Mouse (Mus musculus): ENCODE data around the gene Neurl1b. TPM values are rescaled to one million over a fixed set of nuclear protein-coding genes. Genes with fewer than 3 reads are reported as not detected.

Gene Neurl1b
- total and polyA plus RNA-seq, 3 experiments, result 0.12 to 0.28 TPM; not detected in 1

- TF ChIP-seq KAT2A (conservative IDR thresholded peaks at IDR 0.05; ENCODE audit: low read depth, low read length), result no peak
- TF ChIP-seq POLR2AphosphoS5 (IDR thresholded peaks at IDR 0.05; ENCODE audit: borderline replicate concordance, low read depth, low read length), result no peak
- no peak for TF ChIP-seq ZC3H11A (IDR thresholded peaks at IDR 0.05; ENCODE audit: low read depth, low read length)
- no peak for TF ChIP-seq ZNF384 (IDR thresholded peaks at IDR 0.05; ENCODE audit: low read depth, low read length)
- no peak for TF ChIP-seq EP300 (IDR thresholded peaks at IDR 0.05; ENCODE audit: low read depth in 1 of 2, low read length in 2 of 2)
- TF ChIP-seq POLR2A (IDR thresholded peaks at IDR 0.05; ENCODE audit: control insufficient read depth in 1 of 2, insufficient read depth in 1 of 2, low read depth in 1 of 2, low read length in 2 of 2, poor library complexity in 1 of 2), result no peak
- TF ChIP-seq ETS1 (IDR thresholded peaks at IDR 0.05; ENCODE audit: low read depth, low read length), result no peak
- TF ChIP-seq USF2 (IDR thresholded peaks at IDR 0.05; ENCODE audit: borderline replicate concordance in 1 of 2, insufficient read depth in 1 of 2, low read depth in 1 of 2, low read length in 2 of 2), result no peak
- TF ChIP-seq GATA1 (IDR thresholded peaks at IDR 0.05; ENCODE audit: low read depth, low read length), result no peak
- TF ChIP-seq RAD21 (IDR thresholded peaks at IDR 0.05; ENCODE audit: low read depth, low read length), result no peak
- TF ChIP-seq TCF12 (IDR thresholded peaks at IDR 0.05; ENCODE audit: low read depth, low read length), result no peak
- TF ChIP-seq NRF1 (IDR thresholded peaks at IDR 0.05; ENCODE audit: insufficient read depth, low read depth, low read length, poor library complexity, severe bottlenecking), result no peak
Observed at GRCm38 (mm10) chr17:26490072-26490471, 75.4 kb downstream of the Neurl1b start.

GRCm38 (mm10) chr17:26490910-26491309 lies 76.3 kb downstream of the Neurl1b start:
- no peaks in the 10 kb centered on the region for H3K4me1 ChIP-seq (ENCODE audit: control insufficient read depth in 1 of 2, insufficient read depth in 2 of 2, low read length in 2 of 2)
- H3K4me3 ChIP-seq (ENCODE audit: control insufficient read depth in 1 of 2, insufficient read depth in 1 of 2, low read depth in 2 of 2, low read length in 2 of 2), result no peak overlapping the region
- H3K36me3 ChIP-seq (ENCODE audit: control insufficient read depth in 1 of 2, insufficient read depth in 2 of 2, low read length in 2 of 2), result no peaks in the 10 kb centered on the region
- no peak overlapping the region for H3K27ac ChIP-seq (ENCODE audit: control insufficient read depth, low read depth, low read length)
- peaks cover 0 to 2% of the 10 kb centered on the region in 2 experiments; a peak in 1 of 4 replicates for H3K27me3 ChIP-seq (ENCODE audit: control insufficient read depth in 1 of 2, insufficient read depth in 2 of 2, low read length in 2 of 2)
- no peaks in the 10 kb centered on the region for H3K79me2 ChIP-seq (ENCODE audit: control insufficient read depth, insufficient read depth, low read length, poor library complexity)
- no peak for DNase-seq (ENCODE audit: low read depth, low spot score)
- H3K9ac ChIP-seq (ENCODE audit: control insufficient read depth, low read depth, low read length, poor library complexity, severe bottlenecking), result no peak overlapping the region
- TF ChIP-seq JUND (IDR thresholded peaks at IDR 0.05; ENCODE audit: low read depth, low read length) (no peak), ZMIZ1 (IDR thresholded peaks at IDR 0.05; ENCODE audit: low read depth, low read length) (no peak), MYB (IDR thresholded peaks at IDR 0.05; ENCODE audit: low read depth, low read length) (no peak), NELFE (IDR thresholded peaks at IDR 0.05; ENCODE audit: low read depth, low read length) (no peak), ETS1 (IDR thresholded peaks at IDR 0.05; ENCODE audit: low read depth, low read length) (no peak), POLR2AphosphoS2 (IDR thresholded peaks at IDR 0.05; ENCODE audit: low read length) (no peak)
- H3K9me3 ChIP-seq (replicated peaks; ENCODE audit: insufficient read depth, low read length), result no peaks in the 10 kb centered on the region

More at GRCm38 (mm10) chr17:26490072-26490471, 75.4 kb downstream of the Neurl1b start:
- H3K27ac ChIP-seq (ENCODE audit: control insufficient read depth, low read depth, low read length), result no peak overlapping the region
- no peak for DNase-seq (ENCODE audit: low read depth, low spot score)
- no peaks in the 10 kb centered on the region for H3K4me1 ChIP-seq (ENCODE audit: control insufficient read depth in 1 of 2, insufficient read depth in 2 of 2, low read length in 2 of 2)
- no peak overlapping the region for H3K9ac ChIP-seq (ENCODE audit: control insufficient read depth, low read depth, low read length, poor library complexity, severe bottlenecking)
- no peak overlapping the region for H3K4me3 ChIP-seq (ENCODE audit: control insufficient read depth in 1 of 2, insufficient read depth in 1 of 2, low read depth in 2 of 2, low read length in 2 of 2)
- peaks cover 0 to 2% of the 10 kb centered on the region in 2 experiments; a peak in 1 of 4 replicates for H3K27me3 ChIP-seq (ENCODE audit: control insufficient read depth in 1 of 2, insufficient read depth in 2 of 2, low read length in 2 of 2)
- no peaks in the 10 kb centered on the region for H3K9me3 ChIP-seq (replicated peaks; ENCODE audit: insufficient read depth, low read length)
- no peaks in the 10 kb centered on the region for H3K79me2 ChIP-seq (ENCODE audit: control insufficient read depth, insufficient read depth, low read length, poor library complexity)
- H3K36me3 ChIP-seq (ENCODE audit: control insufficient read depth in 1 of 2, insufficient read depth in 2 of 2, low read length in 2 of 2), result no peaks in the 10 kb centered on the region
